Comparison of ENCODE assay signal across 10 mouse cellular contexts in the genomic region with DNA sequence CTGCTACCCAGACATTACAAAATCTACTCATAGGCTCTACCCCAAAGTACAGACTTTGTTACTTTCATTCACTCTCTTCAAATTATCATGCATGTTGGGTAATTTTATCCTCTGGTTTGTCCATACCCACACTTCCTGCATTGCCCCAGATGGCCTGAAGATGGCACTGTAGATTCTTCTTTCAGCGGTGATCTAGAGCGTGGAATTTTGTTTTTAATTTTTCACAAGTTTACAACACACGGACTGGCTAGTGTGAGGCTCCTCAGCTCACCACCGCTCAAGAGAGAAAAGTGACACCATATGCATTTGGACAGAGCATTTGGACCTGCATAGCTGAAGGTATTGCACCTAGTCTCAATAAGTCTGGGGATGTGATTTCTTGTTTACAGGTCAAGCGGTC.
A peak's percentile ranks its signal among the peaks of the same experiment; 100 is the strongest.
DNase-seq lines count a peak whose midpoint lies in the region; ATAC-seq lines count a peak whose summit lies in the region.
"Had no signal": no experiment of that assay in that cellular context is flagged by ENCODE, and none has a peak within 500 bp of the region (broad histone marks: within the 10 kb centered on the region; RNA-seq: fewer than 3 reads in every experiment).

No protein-coding gene starts in this region.

- 76% methylated on average over 5 of the region's 5 CpGs for WGBS in forebrain, embryonic 11.5 days
- WGBS in forebrain, embryonic 10.5 days, result 80% methylated on average over 5 of the region's 5 CpGs
- WGBS in forebrain, embryonic 12.5 days, result 67% methylated on average over 5 of the region's 5 CpGs
- 70% methylated on average over 5 of the region's 5 CpGs for WGBS in hindbrain, embryonic 13.5 days

- no peak overlapping the region for H3K9ac ChIP-seq in forebrain, embryonic 11.5 days (ENCODE audit: low read length)
- H3K9ac ChIP-seq in forebrain, embryonic 12.5 days, result no peak overlapping the region
- H3K9ac ChIP-seq in hindbrain, embryonic 13.5 days, result no peak overlapping the region
- H3K9ac ChIP-seq: stomach, embryonic 15.5 days had no signal

- H3K27me3 ChIP-seq in forebrain, embryonic 11.5 days (ENCODE audit: control insufficient read depth, insufficient read depth, low read length), result no peaks in the 10 kb centered on the region
- H3K27me3 ChIP-seq in forebrain, embryonic 10.5 days (ENCODE audit: poor library complexity, severe bottlenecking), result no peaks in the 10 kb centered on the region
- H3K27me3 ChIP-seq in forebrain, embryonic 12.5 days, result no peaks in the 10 kb centered on the region
- H3K27me3 ChIP-seq in hindbrain, embryonic 13.5 days, result no peaks in the 10 kb centered on the region
- H3K27me3 ChIP-seq in splenic B cell, adult 2 months (ENCODE audit: control insufficient read depth, insufficient read depth, low read length, poor library complexity, severe bottlenecking), result no peaks in the 10 kb centered on the region
- H3K27me3 ChIP-seq: stomach, embryonic 15.5 days had no signal

- H3K4me2 ChIP-seq in forebrain, embryonic 11.5 days (ENCODE audit: low read depth, low read length, severe bottlenecking), result no peak overlapping the region
- no peak overlapping the region for H3K4me2 ChIP-seq in forebrain, embryonic 12.5 days
- no peak overlapping the region for H3K4me2 ChIP-seq in hindbrain, embryonic 13.5 days
- H3K4me2 ChIP-seq: stomach, embryonic 15.5 days had no signal

- peak; percentile 69 for DNase-seq in forebrain, embryonic 11.5 days (ENCODE audit: low spot score)
- DNase-seq in forebrain, embryonic 10.5 days (ENCODE audit: extremely low spot score, low spot score), result no peak
- peak; percentile 55 for DNase-seq in ZHBTc4 (ENCODE audit: low read depth, low spot score)
- peak; percentile 71 to 81 for DNase-seq in layer of hippocampus, postnatal 14 days (ENCODE audit: low spot score in 2 of 2)
- peak; percentile 48 for DNase-seq in mesoderm, embryonic 11.5 days (ENCODE audit: low read depth, low spot score)
- DNase-seq in splenic B cell, adult 2 months (ENCODE audit: low read depth, low spot score), result peak; percentile 56

- no peaks in the 10 kb centered on the region for H3K36me3 ChIP-seq in forebrain, embryonic 11.5 days (ENCODE audit: control insufficient read depth, insufficient read depth, low read length)
- H3K36me3 ChIP-seq in forebrain, embryonic 10.5 days (replicated peaks), result peaks cover 8% of the 10 kb centered on the region
- no peaks in the 10 kb centered on the region for H3K36me3 ChIP-seq in forebrain, embryonic 12.5 days (replicated peaks)
- H3K36me3 ChIP-seq in hindbrain, embryonic 13.5 days, result no peaks in the 10 kb centered on the region
- H3K36me3 ChIP-seq in splenic B cell, adult 2 months (ENCODE audit: control insufficient read depth, insufficient read depth, low read length, poor library complexity, severe bottlenecking), result no peaks in the 10 kb centered on the region
- H3K36me3 ChIP-seq: G1E; stomach, embryonic 15.5 days had no signal

- H3K4me1 ChIP-seq in forebrain, embryonic 11.5 days (replicated peaks; ENCODE audit: control insufficient read depth, insufficient read depth, low read length), result no peaks in the 10 kb centered on the region
- peaks cover 5% of the 10 kb centered on the region for H3K4me1 ChIP-seq in forebrain, embryonic 10.5 days
- H3K4me1 ChIP-seq in forebrain, embryonic 12.5 days, result no peaks in the 10 kb centered on the region
- no peaks in the 10 kb centered on the region; the same call in 1 of the 2 replicates for H3K4me1 ChIP-seq in hindbrain, embryonic 13.5 days (replicated peaks)
- H3K4me1 ChIP-seq: stomach, embryonic 15.5 days had no signal

- H3K4me3 ChIP-seq in forebrain, embryonic 11.5 days (ENCODE audit: low read depth, low read length), result no peak overlapping the region
- no peak overlapping the region for H3K4me3 ChIP-seq in forebrain, embryonic 10.5 days
- no peak overlapping the region for H3K4me3 ChIP-seq in forebrain, embryonic 12.5 days (replicated peaks)
- H3K4me3 ChIP-seq in hindbrain, embryonic 13.5 days, result no peak overlapping the region
- H3K4me3 ChIP-seq: stomach, embryonic 15.5 days had no signal

- H3K27ac ChIP-seq in forebrain, embryonic 11.5 days (ENCODE audit: low read depth, low read length), result no peak overlapping the region
- H3K27ac ChIP-seq in forebrain, embryonic 10.5 days, result no peak overlapping the region
- H3K27ac ChIP-seq in forebrain, embryonic 12.5 days, result no peak overlapping the region
- H3K27ac ChIP-seq in hindbrain, embryonic 13.5 days, result no peak overlapping the region
- H3K27ac ChIP-seq: stomach, embryonic 15.5 days had no signal

- no peaks in the 10 kb centered on the region for H3K9me3 ChIP-seq in forebrain, embryonic 11.5 days (ENCODE audit: control insufficient read depth, low read length)
- H3K9me3 ChIP-seq in forebrain, embryonic 10.5 days, result no peaks in the 10 kb centered on the region
- no peaks in the 10 kb centered on the region for H3K9me3 ChIP-seq in forebrain, embryonic 12.5 days
- H3K9me3 ChIP-seq in hindbrain, embryonic 13.5 days, result no peaks in the 10 kb centered on the region
- H3K9me3 ChIP-seq: stomach, embryonic 15.5 days had no signal

- ATAC-seq in forebrain, embryonic 11.5 days (replicated peaks; ENCODE audit: low FRiP score), result 0 out of 2 replicates have a peak, but pooled peaks have one; percentile 27
- ATAC-seq in forebrain, embryonic 12.5 days (ENCODE audit: low FRiP score), result peak; percentile 46; the same call in 1 of the 2 replicates
- ATAC-seq in hindbrain, embryonic 13.5 days (ENCODE audit: low FRiP score), result peak; percentile 34; the same call in 1 of the 2 replicates
